Mouse (Mus musculus) midbrain, embryonic 11.5 days (tissue): ENCODE data around the gene Pklr. TPM values are rescaled to one million over a fixed set of nuclear protein-coding genes. Genes with fewer than 3 reads are reported as not detected.

ENCODE experiments used
- ATAC-seq: fragments of 200-750 bp; cut with Nextera tagmentation; 2 replicates; pipeline ENCODE4 v1.8.0; 2017; ENCODE audit warnings: moderate TSS enrichment, moderate library complexity; ENCODE audit not compliant: low FRiP score
- DNase-seq: peaks from one replicate; pipeline ENCODE4 v3.0.0; 2015; ENCODE audit warnings: low spot score; ENCODE audit errors: missing footprints
- H3K27ac ChIP-seq: fragments of 300-500 bp; sonication (generic); 2 replicates; pipeline ENCODE4 v1.5.1; 2014; ENCODE audit warnings: low read depth, low read length
- H3K27me3 ChIP-seq: fragments of 300-500 bp; sonication (generic); 2 replicates; pipeline ENCODE4 v1.6.1; 2014; ENCODE audit warnings: mild to moderate bottlenecking, low read length, moderate library complexity, mixed read lengths; ENCODE audit not compliant: control insufficient read depth, insufficient read depth
- H3K36me3 ChIP-seq: fragments of 300-500 bp; sonication (generic); 2 replicates; pipeline ENCODE4 v1.6.1; 2014; ENCODE audit warnings: mild to moderate bottlenecking, low read length, moderate library complexity, mixed read lengths; ENCODE audit not compliant: control insufficient read depth, insufficient read depth
- H3K4me1 ChIP-seq: fragments of 300-500 bp; sonication (generic); 2 replicates; pipeline ENCODE4 v1.6.1; 2014; ENCODE audit warnings: low read length; ENCODE audit not compliant: control insufficient read depth, insufficient read depth
- H3K4me2 ChIP-seq: fragments of 300-500 bp; sonication (generic); 2 replicates; pipeline ENCODE4 v1.6.1; 2014; ENCODE audit warnings: mild to moderate bottlenecking, moderate library complexity
- H3K4me3 ChIP-seq: fragments of 300-500 bp; sonication (generic); 2 replicates; pipeline ENCODE4 v1.5.1; 2014; ENCODE audit warnings: low read depth, low read length
- H3K9ac ChIP-seq: fragments of 300-500 bp; sonication (generic); 2 replicates; pipeline ENCODE4 v1.6.1; 2014; ENCODE audit warnings: low read length
- H3K9me3 ChIP-seq: fragments of 300-500 bp; sonication (generic); 2 replicates; pipeline ENCODE4 v1.6.1; 2016; ENCODE audit warnings: low read length; ENCODE audit not compliant: control insufficient read depth
- WGBS: fragments of 180-500 bp; shearing (Covaris S2); extraction: QIAGEN DNeasy Blood & Tissue Kit; methylation state at CpG from one replicate; pipeline ENCODE4 v1.1.7; 2014; 5-methylcytosine and 5-hydroxymethylcytosine counted together
- polyA plus RNA-seq: library from polyadenylated mRNA; unstranded; fragments of >200 nt; fragmentation: Nextera tagmentation; extraction: Ambion mirVana; gene quantifications from 2 replicates; pipeline ENCODE4 v1.2.1, GENCODE M21; 2014

Gene Pklr
- 1.7 and 2.2 TPM in 2 replicates for polyA plus RNA-seq

GRCm38 (mm10) chr3:89135958-89136357 is at the start of gene Pklr:
Gene Pklr, plus strand, starts transcription at chr3:89136142.
- WGBS, result 63% methylated on average over 3 of the region's 3 CpGs

DNA sequence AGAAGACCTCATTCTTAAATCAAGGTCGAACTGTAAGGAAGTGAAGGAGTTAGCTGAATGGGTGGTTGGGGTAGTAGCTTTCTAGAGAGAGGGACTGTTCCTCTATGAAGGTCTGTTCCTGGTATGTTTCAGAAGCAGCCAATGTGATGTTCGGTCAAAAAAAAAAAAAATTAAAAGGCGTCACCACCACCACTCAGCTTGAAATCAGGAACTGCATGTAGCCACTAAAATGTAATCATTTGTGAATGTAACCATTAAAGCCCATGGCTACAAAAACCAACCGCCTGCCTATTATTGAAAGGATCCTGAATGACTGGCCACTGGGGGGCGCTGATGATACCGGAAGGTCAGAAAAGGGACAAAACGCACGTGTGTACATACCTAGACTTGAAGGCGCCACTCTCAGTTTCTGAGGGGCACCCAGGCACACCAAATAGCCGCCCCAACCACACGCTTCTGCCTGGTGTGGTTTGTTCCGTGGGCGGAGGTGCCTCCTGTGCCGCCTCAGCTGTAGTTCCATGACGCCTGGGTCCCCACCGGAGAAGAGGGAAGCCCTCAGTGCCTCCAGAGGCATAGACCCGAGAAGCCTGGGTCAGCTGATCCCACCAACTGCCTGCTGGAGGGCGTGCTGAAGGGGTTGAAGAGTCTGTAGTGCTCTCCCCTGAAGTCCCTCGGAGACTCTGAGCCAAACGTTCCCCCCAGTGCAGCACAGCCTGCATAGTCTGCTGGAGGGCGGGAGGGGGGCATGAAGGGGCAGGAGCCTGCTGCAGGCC is 48.4 kb upstream of the Pklr start:
- ATAC-seq, result no peak
- no peak overlapping the region for H3K4me3 ChIP-seq
- 33% methylated on average over 21 of the region's 21 CpGs for WGBS

More at GRCm38 (mm10) chr3:89135958-89136357, at the start of gene Pklr:
- H3K36me3 ChIP-seq, result no peaks in the 10 kb centered on the region
- no peaks in the 10 kb centered on the region for H3K27me3 ChIP-seq
- H3K9ac ChIP-seq, result no peak within 1 kb of the TSS
- DNase-seq, result no peak
- no peak within 1 kb of the TSS for H3K27ac ChIP-seq
- no peaks in the 10 kb centered on the region for H3K4me1 ChIP-seq
- no peak for ATAC-seq
- no peaks in the 10 kb centered on the region for H3K9me3 ChIP-seq
- no peak within 1 kb of the TSS for H3K4me2 ChIP-seq
- H3K4me3 ChIP-seq, result no peak within 1 kb of the TSS

GRCm38 (mm10) chr3:89088974-89089373 is 47.0 kb upstream of the Pklr start:
- no peaks in the 10 kb centered on the region for H3K9me3 ChIP-seq
- DNase-seq, result no peak
- peaks cover 33% of the 10 kb centered on the region for H3K27me3 ChIP-seq
- ATAC-seq, result no peak
- no peak overlapping the region for H3K27ac ChIP-seq
- H3K9ac ChIP-seq, result no peak overlapping the region; the same call in 1 of the 2 replicates
- H3K4me2 ChIP-seq, result peak overlapping the region; percentile 97; the same call in 1 of the 2 replicates
- 69% methylated on average over 14 of the region's 14 CpGs for WGBS
- H3K4me3 ChIP-seq, result no peak overlapping the region
- no peaks in the 10 kb centered on the region for H3K36me3 ChIP-seq
- peaks cover 23% of the 10 kb centered on the region for H3K4me1 ChIP-seq

More for the DNA sequence above, 48.4 kb upstream of the Pklr start:
- H3K9ac ChIP-seq, result no peak overlapping the region
- no peaks in the 10 kb centered on the region for H3K36me3 ChIP-seq
- H3K9me3 ChIP-seq, result no peaks in the 10 kb centered on the region
- peak; percentile 97 for DNase-seq
- no peak overlapping the region for H3K4me2 ChIP-seq
- no peak overlapping the region for H3K27ac ChIP-seq
- H3K27me3 ChIP-seq, result peaks cover 31% of the 10 kb centered on the region
- H3K4me1 ChIP-seq, result peaks cover 19% of the 10 kb centered on the region

- DNase-seq (peak; percentile 94), ATAC-seq (peak; percentile 41)
- Histone ChIP-seq H3K9ac (peak overlapping the region; percentile 76), H3K4me2 (peak overlapping the region; percentile 97), H3K9me3 (no peaks in the 10 kb centered on the region), H3K4me3 (peak overlapping the region; percentile 60), H3K27ac (no peak overlapping the region), H3K36me3 (0 out of 2 replicates have a peak, but pooled peaks cover 3% of the 10 kb centered on the region), H3K4me1 (peaks cover 23% of the 10 kb centered on the region), H3K27me3 (peaks cover 33% of the 10 kb centered on the region)
- WGBS, result under 1% methylated on average over 38 of the region's 40 CpGs
Measured at GRCm38 (mm10) chr3:89089882-89090591, 45.9 kb upstream of the Pklr start.

DNA sequence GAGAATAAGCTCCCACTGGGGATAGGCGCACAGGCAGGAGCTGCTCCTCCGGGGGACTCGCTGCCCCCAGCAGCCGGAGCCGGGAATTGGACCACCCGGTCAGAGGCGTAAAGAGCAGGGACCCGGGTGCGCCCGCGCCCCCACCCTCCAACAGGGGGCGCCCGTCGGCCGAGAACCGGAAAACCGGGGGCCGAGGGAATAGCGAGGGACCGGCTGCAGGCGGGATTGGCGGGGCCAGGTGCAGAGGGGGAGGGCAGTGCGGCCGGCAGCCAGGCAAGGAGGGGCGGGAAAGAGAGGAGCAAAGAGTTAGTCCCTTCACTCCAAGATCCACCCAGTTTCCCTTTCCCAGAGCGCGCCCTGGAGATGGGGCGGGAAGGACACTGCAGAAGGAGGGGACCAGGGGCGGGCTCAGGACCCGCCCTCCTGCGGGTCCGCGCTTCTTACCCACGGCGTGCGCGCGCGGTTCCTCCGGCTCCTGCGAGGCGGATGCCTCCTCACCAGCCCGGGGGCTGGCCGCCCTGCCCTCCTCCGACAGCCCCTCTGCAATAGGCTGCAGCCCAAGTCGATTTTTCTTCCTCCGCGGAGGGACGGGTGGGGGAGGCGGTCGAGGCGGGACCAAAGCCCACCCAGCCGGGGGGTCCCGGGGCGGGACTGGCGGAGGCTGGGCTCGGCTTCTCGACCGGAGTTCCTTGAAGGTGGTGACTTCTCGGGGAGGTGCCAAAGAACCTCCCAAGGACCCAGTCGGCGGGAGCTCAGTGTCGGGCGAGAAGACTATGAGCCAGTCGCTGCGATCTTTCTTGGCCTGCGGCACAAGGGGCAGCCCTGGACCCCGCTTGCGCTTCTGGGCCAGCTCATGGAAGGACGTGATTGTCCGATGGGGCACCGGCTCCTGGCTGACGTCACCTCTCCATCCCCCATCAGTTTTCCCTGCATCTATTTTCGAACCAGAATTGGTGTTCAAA is 45.0 kb upstream of the Pklr start:
- under 1% methylated on average over 73 of the region's 74 CpGs for WGBS
- Histone ChIP-seq H3K9me3 (no peaks in the 10 kb centered on the region), H3K27ac (peak overlapping the region; percentile 11; the same call in 1 of the 2 replicates), H3K36me3 (peaks cover 8% of the 10 kb centered on the region; the same call in 1 of the 2 replicates), H3K27me3 (peaks cover 33% of the 10 kb centered on the region), H3K4me2 (peak overlapping the region; percentile 97), H3K9ac (peak overlapping the region; percentile 76), H3K4me3 (peak overlapping the region; percentile 60), H3K4me1 (peaks cover 23% of the 10 kb centered on the region)
- DNase-seq (peak; percentile 99), ATAC-seq (peak; percentile 64)

GRCm38 (mm10) chr3:89091811-89092508 is 44.0 kb upstream of the Pklr start:
- peak; percentile 92 for DNase-seq
- Histone ChIP-seq H3K4me3 (peak overlapping the region; percentile 60), H3K27ac (no peak overlapping the region), H3K9ac (peak overlapping the region; percentile 76), H3K27me3 (peaks cover 33% of the 10 kb centered on the region), H3K4me1 (peaks cover 23% of the 10 kb centered on the region), H3K36me3 (peaks cover 11% of the 10 kb centered on the region; the same call in 1 of the 2 replicates), H3K4me2 (peak overlapping the region; percentile 97), H3K9me3 (no peaks in the 10 kb centered on the region)
- ATAC-seq, result no peak
- WGBS, result 12% methylated on average over 20 of the region's 20 CpGs

DNA sequence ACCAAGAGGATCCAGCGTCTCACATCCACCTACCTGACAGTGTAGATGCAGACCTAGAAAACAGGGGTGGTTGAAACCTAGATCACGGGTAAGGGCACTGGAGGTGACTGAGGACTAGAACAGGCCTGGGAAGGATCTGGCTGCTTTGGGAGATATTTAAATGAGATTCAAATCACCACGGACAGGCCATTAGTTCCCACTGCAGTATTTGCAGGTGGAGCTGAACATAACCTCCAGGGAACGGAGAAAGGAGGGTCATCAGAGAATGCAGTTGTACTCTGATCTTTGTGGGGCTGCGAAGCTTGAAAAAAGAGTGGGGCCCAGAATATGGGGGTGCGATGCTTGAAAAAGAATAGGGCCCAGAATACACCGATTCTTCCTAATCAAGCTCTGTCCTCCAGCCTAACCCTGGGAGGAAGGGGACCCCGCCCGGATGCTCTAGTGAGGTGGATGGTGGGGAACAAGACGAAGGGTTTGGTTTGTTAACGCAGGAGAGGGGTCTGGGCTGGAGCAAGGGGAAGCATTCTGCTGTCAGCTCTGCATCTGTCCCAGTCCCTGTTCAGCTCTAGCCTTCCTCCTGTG is 43.3 kb upstream of the Pklr start:
- Histone ChIP-seq H3K27me3 (peaks cover 33% of the 10 kb centered on the region), H3K4me2 (peak overlapping the region; percentile 97), H3K9ac (peak overlapping the region; percentile 76), H3K9me3 (no peaks in the 10 kb centered on the region), H3K4me3 (peak overlapping the region; percentile 60), H3K4me1 (peaks cover 22% of the 10 kb centered on the region), H3K27ac (peak overlapping the region; percentile 25; the same call in 1 of the 2 replicates), H3K36me3 (peaks cover 13% of the 10 kb centered on the region; the same call in 1 of the 2 replicates)
- 18% methylated on average over 11 of the region's 11 CpGs for WGBS
- peak; percentile 94 for DNase-seq
- ATAC-seq, result peak; percentile 19
